Mouse (Mus musculus): ENCODE measurements around the gene Isg20l2.

GRCm38 (mm10) chr3:87901036-87901624, 29.0 kb upstream of the Isg20l2 start:
- TF ChIP-seq CTCF (IDR thresholded peaks at IDR 0.05; ENCODE audit: borderline replicate concordance, extremely low read depth, insufficient read depth, insufficient read length) = no peak
- no peak for TF ChIP-seq POLR2A (IDR thresholded peaks at IDR 0.05; ENCODE audit: borderline replicate concordance, extremely low read depth, insufficient read depth, insufficient read length, poor library complexity, severe bottlenecking)
